Mouse (Mus musculus) embryonic facial prominence, embryonic 15.5 days (tissue): ENCODE data around the gene Gng7. TPM values are rescaled to one million over a fixed set of nuclear protein-coding genes. Genes with fewer than 3 reads are reported as not detected.
A peak's percentile ranks its signal among the peaks of the same experiment; 100 is the strongest.

ENCODE experiments used
- ATAC-seq: fragments of 200-750 bp; cut with Nextera tagmentation; 2 replicates; pipeline ENCODE4 v1.8.0; 2017; ENCODE audit warnings: low read depth, moderate TSS enrichment; ENCODE audit not compliant: insufficient number of reproducible peaks, low FRiP score, low TSS enrichment
- H3K27ac ChIP-seq: fragments of 300-500 bp; sonication (generic); replicated peaks from 2 replicates; pipeline ENCODE4 v1.5.1; 2015; ENCODE audit warnings: mild to moderate bottlenecking, inconsistent platforms
- H3K27me3 ChIP-seq: fragments of 300-500 bp; sonication (generic); 2 replicates; pipeline ENCODE4 v1.6.1; 2015; ENCODE audit warnings: inconsistent platforms
- H3K36me3 ChIP-seq: fragments of 300-500 bp; sonication (generic); 2 replicates; pipeline ENCODE4 v1.6.1; 2015; ENCODE audit warnings: mild to moderate bottlenecking, inconsistent platforms
- H3K4me1 ChIP-seq: fragments of 300-500 bp; sonication (generic); 2 replicates; pipeline ENCODE4 v1.6.1; 2015; ENCODE audit warnings: inconsistent platforms
- H3K4me2 ChIP-seq: fragments of 300-500 bp; sonication (generic); replicated peaks from 2 replicates; pipeline ENCODE4 v1.6.1; 2015; ENCODE audit warnings: mild to moderate bottlenecking, inconsistent platforms
- H3K4me3 ChIP-seq: fragments of 300-500 bp; sonication (generic); replicated peaks from 2 replicates; pipeline ENCODE4 v1.5.1; 2015; ENCODE audit warnings: mild to moderate bottlenecking, inconsistent platforms
- H3K9ac ChIP-seq: fragments of 300-500 bp; sonication (generic); 2 replicates; pipeline ENCODE4 v1.6.1; 2015; ENCODE audit warnings: inconsistent platforms
- H3K9me3 ChIP-seq: fragments of 300-500 bp; sonication (generic); replicated peaks from 2 replicates; pipeline ENCODE4 v1.6.1; 2016; ENCODE audit warnings: inconsistent platforms
- WGBS: fragments of 180-500 bp; shearing (Covaris S2); methylation state at CpG from one replicate; pipeline ENCODE4 v1.1.7; 2015; 5-methylcytosine and 5-hydroxymethylcytosine counted together
- polyA plus RNA-seq: library from polyadenylated mRNA; unstranded; fragments of >200 nt; fragmentation: Nextera tagmentation; extraction: Ambion mirVana; gene quantifications from 2 replicates; pipeline ENCODE4 v1.2.1, GENCODE M21; 2015

Gng7 gene
- polyA plus RNA-seq, 1 experiment from 2014 or later, result 12.3 TPM

DNA sequence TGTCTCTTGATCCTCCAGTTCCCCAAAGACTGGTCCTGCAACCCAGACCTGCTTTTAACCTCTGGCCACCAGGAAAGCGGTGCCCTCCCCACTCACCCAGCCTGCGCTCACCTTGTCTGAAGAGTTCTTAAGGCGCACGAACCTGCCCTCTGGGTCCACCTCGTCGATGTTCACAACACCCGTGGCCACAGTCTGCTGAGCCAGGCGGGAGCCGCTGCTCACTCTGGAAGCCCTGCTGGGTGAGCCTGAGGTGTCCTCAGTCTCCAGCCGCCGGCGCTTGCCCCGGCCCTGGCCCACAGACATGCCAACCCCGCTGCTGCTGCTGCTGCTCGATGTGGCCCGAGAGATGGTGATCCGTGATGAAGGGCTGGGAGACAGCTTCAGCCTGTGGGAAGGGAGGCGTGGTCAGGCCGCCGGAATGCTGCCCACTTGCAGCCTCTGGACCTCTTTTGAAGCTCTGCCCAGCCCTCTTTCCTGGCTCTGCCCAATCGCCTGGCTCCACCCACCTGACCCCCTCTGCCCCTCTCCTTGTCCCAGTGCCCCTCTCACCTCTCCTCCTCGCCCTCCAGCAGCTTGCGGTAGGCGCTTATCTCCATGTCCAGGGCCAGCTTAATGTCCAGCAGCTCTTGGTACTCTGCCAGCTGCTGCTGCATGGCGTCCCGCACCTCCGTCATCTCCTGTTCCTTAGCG is 110.6 kb downstream of the Gng7 start:
- Histone ChIP-seq H3K9ac (no peak overlapping the region), H3K4me3 (no peak overlapping the region), H3K27ac (no peak overlapping the region), H3K27me3 (no peaks in the 10 kb centered on the region), H3K9me3 (no peaks in the 10 kb centered on the region), H3K4me2 (no peak overlapping the region), H3K4me1 (peaks cover 12% of the 10 kb centered on the region), H3K36me3 (peaks cover 72% of the 10 kb centered on the region)
- 84% methylated on average over 28 of the region's 28 CpGs for WGBS
- ATAC-seq, result no peak

- H3K9ac ChIP-seq, result no peak overlapping the region
- ATAC-seq, result no peak
- peaks cover 20% of the 10 kb centered on the region for H3K4me1 ChIP-seq
- no peaks in the 10 kb centered on the region for H3K9me3 ChIP-seq
- H3K4me2 ChIP-seq, result no peak overlapping the region
- H3K4me3 ChIP-seq, result no peak overlapping the region
- H3K27ac ChIP-seq, result no peak overlapping the region
- WGBS, result 92% methylated on average over 10 of the region's 10 CpGs
- H3K27me3 ChIP-seq, result no peaks in the 10 kb centered on the region
- peaks cover 72% of the 10 kb centered on the region for H3K36me3 ChIP-seq
Measured at GRCm38 (mm10) chr10:80903282-80903681, 111.5 kb downstream of the Gng7 start.

GRCm38 (mm10) chr10:80902273-80902940 is 112.3 kb downstream of the Gng7 start:
- H3K27me3 ChIP-seq, result no peaks in the 10 kb centered on the region
- peak overlapping the region; percentile 8; the same call in 1 of the 2 replicates for H3K27ac ChIP-seq
- no peaks in the 10 kb centered on the region for H3K9me3 ChIP-seq
- no peak for ATAC-seq
- H3K4me3 ChIP-seq, result no peak overlapping the region
- WGBS, result 92% methylated on average over 9 of the region's 9 CpGs
- peaks cover 63% of the 10 kb centered on the region for H3K36me3 ChIP-seq
- peaks cover 27% of the 10 kb centered on the region for H3K4me1 ChIP-seq
- no peak overlapping the region for H3K9ac ChIP-seq
- no peak overlapping the region for H3K4me2 ChIP-seq

DNA sequence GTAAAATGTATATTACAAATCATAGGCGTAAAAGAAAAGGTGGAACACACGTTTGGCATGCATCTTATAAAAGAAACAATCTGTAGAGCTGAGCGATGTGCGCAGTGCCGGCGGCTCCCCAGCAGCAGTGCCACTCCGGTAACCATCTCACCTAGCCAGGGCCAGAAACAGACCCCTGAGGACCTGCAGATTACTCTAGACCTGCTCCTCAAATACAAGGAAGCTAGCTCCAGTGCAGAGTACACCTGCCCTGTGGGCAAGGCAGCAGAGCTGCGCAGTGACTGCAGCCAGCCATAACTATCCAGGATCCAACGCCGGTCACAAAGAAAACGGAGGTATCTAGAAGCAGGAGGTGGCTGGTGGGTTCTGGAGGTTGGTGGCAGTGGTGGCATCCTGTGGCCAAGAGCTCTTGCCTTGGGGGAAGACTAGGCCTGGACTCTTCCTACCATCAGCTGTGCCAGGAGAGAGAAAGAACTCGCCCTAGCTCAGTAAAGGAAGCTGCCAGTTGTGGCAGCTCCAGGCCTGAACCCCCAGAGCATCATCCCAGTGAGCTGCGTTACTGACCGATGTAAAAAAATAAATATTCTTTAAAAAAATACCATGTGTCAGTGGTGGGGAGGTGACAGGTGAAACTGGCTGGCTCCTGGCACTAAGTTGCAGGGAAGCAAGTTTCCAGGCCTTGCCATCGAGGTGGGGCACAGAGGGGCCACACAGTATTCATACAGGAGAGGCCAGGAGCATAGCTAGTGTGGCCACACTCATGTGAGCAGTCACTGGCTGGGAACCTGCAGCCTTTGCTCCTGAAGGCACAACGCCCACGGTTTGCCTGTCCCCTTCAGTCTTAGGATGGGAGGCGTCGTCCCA is 113.1 kb downstream of the Gng7 start:
- Histone ChIP-seq H3K4me1 (peaks cover 27% of the 10 kb centered on the region), H3K9me3 (no peaks in the 10 kb centered on the region), H3K9ac (no peak overlapping the region), H3K27ac (peak overlapping the region; percentile 73), H3K27me3 (no peaks in the 10 kb centered on the region), H3K4me3 (peak overlapping the region; percentile 96), H3K36me3 (peaks cover 59% of the 10 kb centered on the region), H3K4me2 (peak overlapping the region; percentile 41)
- 88% methylated on average over 19 of the region's 19 CpGs for WGBS
- no peak for ATAC-seq

- no peaks in the 10 kb centered on the region for H3K9me3 ChIP-seq
- no peaks in the 10 kb centered on the region for H3K27me3 ChIP-seq
- peak within 1 kb of the TSS; percentile 96 for H3K4me3 ChIP-seq
- peak; percentile 95 for ATAC-seq
- WGBS, result under 1% methylated on average over 72 of the region's 72 CpGs
- H3K27ac ChIP-seq, result peak within 1 kb of the TSS; percentile 88
- H3K9ac ChIP-seq, result peak within 1 kb of the TSS; percentile 87
- peaks cover 50% of the 10 kb centered on the region for H3K36me3 ChIP-seq
- H3K4me1 ChIP-seq, result peaks cover 27% of the 10 kb centered on the region
- peak within 1 kb of the TSS; percentile 93 for H3K4me2 ChIP-seq
Measured at GRCm38 (mm10) chr10:80900318-80901247, 114.2 kb downstream of the Gng7 start, which contains the start of gene Timm13. Gene Timm13, minus strand, starts transcription at chr10:80900969.

DNA sequence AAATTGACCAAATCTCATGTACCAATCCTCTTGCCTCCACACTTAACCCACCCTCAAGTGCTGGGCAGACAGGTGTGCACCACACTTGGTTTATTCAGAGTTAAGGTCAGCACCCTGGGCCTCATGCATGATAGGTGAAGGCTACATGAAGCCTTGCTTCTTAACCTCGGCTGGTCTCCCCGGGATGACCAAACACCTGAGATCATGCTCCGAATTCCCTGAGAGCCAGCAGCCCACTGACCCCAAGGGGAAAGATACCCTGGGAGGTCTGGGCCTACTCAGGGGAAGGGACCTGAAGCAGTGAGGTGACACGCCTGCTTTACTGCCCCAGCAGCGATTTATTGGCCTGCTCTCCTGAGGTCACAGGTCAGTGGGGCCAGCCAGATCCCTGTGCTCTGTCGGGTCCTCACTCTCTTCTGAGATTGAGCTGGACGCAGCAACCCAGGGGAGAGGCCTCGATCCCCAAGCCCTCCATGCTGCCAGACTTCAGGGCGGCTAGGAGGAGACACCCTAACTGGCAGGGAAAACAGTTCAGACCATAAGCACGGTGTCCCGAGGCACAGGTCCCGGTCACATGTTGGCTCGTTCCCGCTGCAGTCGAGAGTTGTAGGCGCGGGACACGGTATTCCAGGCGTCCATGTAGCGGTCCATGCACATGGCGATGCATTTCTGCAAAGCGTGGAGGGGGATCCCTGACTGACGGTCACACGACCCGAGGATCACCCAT is 115.0 kb downstream of the Gng7 start:
- Histone ChIP-seq H3K36me3 (peaks cover 42% of the 10 kb centered on the region), H3K27ac (peak overlapping the region; percentile 88; the same call in 1 of the 2 replicates), H3K4me2 (peak overlapping the region; percentile 93), H3K9me3 (no peaks in the 10 kb centered on the region), H3K9ac (peak overlapping the region; percentile 87), H3K27me3 (no peaks in the 10 kb centered on the region), H3K4me1 (peaks cover 27% of the 10 kb centered on the region), H3K4me3 (peak overlapping the region; percentile 96)
- no peak for ATAC-seq
- WGBS, result 11% methylated on average over 25 of the region's 25 CpGs

DNA sequence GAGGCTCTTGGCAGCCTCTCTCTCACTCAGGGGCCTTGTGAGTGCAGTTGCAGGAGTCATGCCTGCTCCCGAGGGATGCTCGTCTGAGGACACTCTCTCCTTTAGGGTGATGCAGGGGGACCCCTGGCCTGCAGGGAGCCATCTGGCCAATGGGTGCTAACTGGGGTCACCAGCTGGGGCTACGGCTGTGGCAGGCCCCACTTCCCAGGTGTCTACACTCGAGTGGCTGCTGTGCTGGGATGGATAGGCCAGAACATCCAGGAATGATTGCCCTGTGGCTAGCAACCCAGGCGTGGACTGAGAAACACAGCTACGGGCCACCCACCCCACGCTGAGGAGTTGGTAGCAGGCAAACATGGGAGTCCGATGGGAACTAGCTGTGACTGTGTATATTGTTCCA is 115.7 kb downstream of the Gng7 start:
- Histone ChIP-seq H3K9me3 (no peaks in the 10 kb centered on the region), H3K4me3 (peak overlapping the region; percentile 96), H3K4me1 (peaks cover 27% of the 10 kb centered on the region), H3K27ac (no peak overlapping the region), H3K36me3 (peaks cover 35% of the 10 kb centered on the region), H3K4me2 (no peak overlapping the region), H3K27me3 (no peaks in the 10 kb centered on the region), H3K9ac (no peak overlapping the region)
- no peak for ATAC-seq
- 84% methylated on average over 8 of the region's 8 CpGs for WGBS

Other genes starting within 250 kb of the Gng7 start
- gene Sf3a2, start 216.7 kb downstream of the Gng7 start, polyA plus RNA-seq, result 68.1 and 79.7 TPM in 2 replicates
- gene Plekhj1, start 216.3 kb downstream of the Gng7 start, polyA plus RNA-seq, result 121 and 125 TPM in 2 replicates
- 0.09 TPM in 1 of 2 replicates, not detected in the other for gene Amh, start 209.7 kb downstream of the Gng7 start, polyA plus RNA-seq
- gene Jsrp1, start 201.4 kb downstream of the Gng7 start, polyA plus RNA-seq, result 10.0 and 13.8 TPM in 2 replicates
- gene Oaz1, start 188.3 kb downstream of the Gng7 start, polyA plus RNA-seq, result 1,751 and 1,885 TPM in 2 replicates
- 2.2 and 2.5 TPM in 2 replicates for gene Lingo3, start 170.9 kb downstream of the Gng7 start, polyA plus RNA-seq
- 252 and 265 TPM in 2 replicates for gene Lsm7, start 159.7 kb downstream of the Gng7 start, polyA plus RNA-seq
- gene Sppl2b, start 159.7 kb downstream of the Gng7 start, polyA plus RNA-seq, result 51.3 and 60.7 TPM in 2 replicates
- 0.04 and 0.05 TPM in 2 replicates for gene Tmprss9, start 143.1 kb downstream of the Gng7 start, polyA plus RNA-seq
- gene Timm13, start 114.0 kb downstream of the Gng7 start, polyA plus RNA-seq, result 337 and 339 TPM in 2 replicates
- 56.7 and 60.1 TPM in 2 replicates for gene Lmnb2, start 96.7 kb downstream of the Gng7 start, polyA plus RNA-seq
- 43.7 and 46.6 TPM in 2 replicates for gene Gadd45b, start 84.9 kb downstream of the Gng7 start, polyA plus RNA-seq
- gene Diras1, start 10.7 kb upstream of the Gng7 start, polyA plus RNA-seq, result 1.4 and 1.9 TPM in 2 replicates
- gene Slc39a3, start 22.5 kb upstream of the Gng7 start, polyA plus RNA-seq, result 21.7 and 22.7 TPM in 2 replicates
- 199 and 216 TPM in 2 replicates for gene Sgta, start 45.2 kb upstream of the Gng7 start, polyA plus RNA-seq
- 81.3 and 87.7 TPM in 2 replicates for gene Thop1, start 55.1 kb upstream of the Gng7 start, polyA plus RNA-seq
- gene Creb3l3, start 83.9 kb upstream of the Gng7 start, polyA plus RNA-seq, result 0.89 and 0.92 TPM in 2 replicates
- gene Map2k2, start 91.0 kb upstream of the Gng7 start, polyA plus RNA-seq, result 189 and 197 TPM in 2 replicates
- 57.6 and 59.4 TPM in 2 replicates for gene Zbtb7a, start 120.3 kb upstream of the Gng7 start, polyA plus RNA-seq
- 52.0 and 52.7 TPM in 2 replicates for gene Pias4, start 153.0 kb upstream of the Gng7 start, polyA plus RNA-seq
- gene Eef2, start 161.7 kb upstream of the Gng7 start, polyA plus RNA-seq, result 654 and 688 TPM in 2 replicates
- gene Dapk3, start 168.1 kb upstream of the Gng7 start, polyA plus RNA-seq, result 65.4 and 67.7 TPM in 2 replicates
- gene 4930442H23Rik, start 168.9 kb upstream of the Gng7 start, polyA plus RNA-seq, result 0.13 and 0.21 TPM in 2 replicates
- gene Nmrk2, start 187.1 kb upstream of the Gng7 start, polyA plus RNA-seq, result 0.36 and 0.54 TPM in 2 replicates
- 0.47 and 0.69 TPM in 2 replicates for gene Atcay, start 215.9 kb upstream of the Gng7 start, polyA plus RNA-seq
- 13.7 and 16.0 TPM in 2 replicates for gene Zfr2, start 218.2 kb upstream of the Gng7 start, polyA plus RNA-seq
- gene Matk, start 238.0 kb upstream of the Gng7 start, polyA plus RNA-seq, result 7.1 and 9.1 TPM in 2 replicates